Mouse (Mus musculus): ENCODE results near the gene 4930578G10Rik. TPM values are rescaled to one million over a fixed set of nuclear protein-coding genes. Genes with fewer than 3 reads are reported as not detected.

The 4930578G10Rik gene
- total and polyA plus RNA-seq, 3 experiments: not detected

GRCm38 (mm10) chr4:42877657-42878056 is 142.3 kb downstream of the 4930578G10Rik start:
- Histone ChIP-seq H3K4me1 (ENCODE audit: control insufficient read depth in 1 of 2, insufficient read depth in 2 of 2) (peaks cover 0 to 6% of the 10 kb centered on the region in 2 experiments; a peak in 1 of 4 replicates), H3K27ac (ENCODE audit: insufficient read depth, low read depth) (no peak overlapping the region), H3K36me3 (replicated peaks in 1 of 2; ENCODE audit: control insufficient read depth in 1 of 2, insufficient read depth in 1 of 2, low read length in 1 of 2) (no peaks in the 10 kb centered on the region), H3K27me3 (replicated peaks) (peaks cover 31% of the 10 kb centered on the region), H3K9ac (ENCODE audit: insufficient read depth, low read depth) (no peak overlapping the region), H3K79me2 (replicated peaks; ENCODE audit: control insufficient read depth, extremely low read depth, insufficient read depth, poor library complexity, severe bottlenecking) (no peaks in the 10 kb centered on the region), H3K4me2 (ENCODE audit: insufficient read depth, low read depth, poor library complexity, severe bottlenecking) (no peak overlapping the region), H3K4me3 (replicated peaks in 1 of 3; ENCODE audit: low read depth in 2 of 3, low read length in 2 of 3, poor library complexity in 1 of 3) (no peak overlapping the region), H3K9me3 (replicated peaks; ENCODE audit: low read length) (no peaks in the 10 kb centered on the region)
- in situ Hi-C loops (cut with MboI; ENCODE audit: low pct_ligation_motif_present, low pct_unique_long_range_greater_than_20kb, low sequenced_read_pairs) (no loop called here), dilution Hi-C loops (cut with MboI; ENCODE audit: extremely low pct_ligation_motif_present, extremely low pct_unique_long_range_greater_than_20kb, low sequenced_read_pairs) (no loop called here)
- TF ChIP-seq KAT2A (IDR thresholded peaks at IDR 0.05; ENCODE audit: insufficient replicate concordance, low read length): no peak
- TF ChIP-seq MAFK (IDR thresholded peaks at IDR 0.05; ENCODE audit: insufficient replicate concordance, low read length): no peak
- TF ChIP-seq E2F4 (IDR thresholded peaks at IDR 0.05; ENCODE audit: insufficient replicate concordance, low read depth, low read length): no peak
- no peak for TF ChIP-seq MYC (IDR thresholded peaks at IDR 0.05; ENCODE audit: low read depth, low read length)
- TF ChIP-seq ETS1 (conservative IDR thresholded peaks at IDR 0.05; ENCODE audit: low read depth, low read length): no peak
- no peak for TF ChIP-seq ZNF384 (IDR thresholded peaks at IDR 0.05; ENCODE audit: low read depth, low read length)
- no peak for DNase-seq (ENCODE audit: extremely low read depth)

- no peaks in the 10 kb centered on the region for H3K36me3 ChIP-seq (replicated peaks in 1 of 2; ENCODE audit: control insufficient read depth in 1 of 2, insufficient read depth in 1 of 2, low read length in 1 of 2)
- no peak overlapping the region for H3K4me2 ChIP-seq (ENCODE audit: insufficient read depth, low read depth, poor library complexity, severe bottlenecking)
- in situ Hi-C loops (cut with MboI; ENCODE audit: low pct_ligation_motif_present, low pct_unique_long_range_greater_than_20kb, low sequenced_read_pairs): no loop called here
- H3K9ac ChIP-seq (ENCODE audit: insufficient read depth, low read depth): no peak overlapping the region
- no peaks in the 10 kb centered on the region for H3K9me3 ChIP-seq (replicated peaks; ENCODE audit: low read length)
- no peaks in the 10 kb centered on the region for H3K79me2 ChIP-seq (replicated peaks; ENCODE audit: control insufficient read depth, extremely low read depth, insufficient read depth, poor library complexity, severe bottlenecking)
- H3K4me1 ChIP-seq (ENCODE audit: control insufficient read depth in 1 of 2, insufficient read depth in 2 of 2): peaks cover 0 to 6% of the 10 kb centered on the region in 2 experiments; a peak in 1 of 4 replicates
- H3K27me3 ChIP-seq (replicated peaks): peaks cover 27% of the 10 kb centered on the region
- TF ChIP-seq ELF1 (IDR thresholded peaks at IDR 0.05; ENCODE audit: low read depth, low read length): no peak
- no peak for TF ChIP-seq UBTF (IDR thresholded peaks at IDR 0.05; ENCODE audit: low read depth, low read length)
- dilution Hi-C loops (cut with MboI; ENCODE audit: extremely low pct_ligation_motif_present, extremely low pct_unique_long_range_greater_than_20kb, low sequenced_read_pairs): no loop called here
- no peak overlapping the region for H3K4me3 ChIP-seq (replicated peaks in 1 of 3; ENCODE audit: low read depth in 2 of 3, low read length in 2 of 3, poor library complexity in 1 of 3)
- DNase-seq (ENCODE audit: extremely low read depth): no peak
- H3K27ac ChIP-seq (ENCODE audit: insufficient read depth, low read depth): no peak overlapping the region
These were observed 144.7 kb downstream of the 4930578G10Rik start for GRCm38 (mm10) chr4:42879829-42880676.

- Histone ChIP-seq H3K4me2 (ENCODE audit: insufficient read depth, low read depth, poor library complexity, severe bottlenecking) (no peak overlapping the region), H3K4me1 (ENCODE audit: control insufficient read depth in 1 of 2, insufficient read depth in 2 of 2) (peaks cover 0 to 6% of the 10 kb centered on the region in 2 experiments; a peak in 1 of 4 replicates), H3K9me3 (replicated peaks; ENCODE audit: low read length) (no peaks in the 10 kb centered on the region), H3K27ac (ENCODE audit: insufficient read depth, low read depth) (no peak overlapping the region), H3K27me3 (replicated peaks) (peaks cover 28% of the 10 kb centered on the region), H3K79me2 (replicated peaks; ENCODE audit: control insufficient read depth, extremely low read depth, insufficient read depth, poor library complexity, severe bottlenecking) (no peaks in the 10 kb centered on the region), H3K36me3 (replicated peaks in 1 of 2; ENCODE audit: control insufficient read depth in 1 of 2, insufficient read depth in 1 of 2, low read length in 1 of 2) (no peaks in the 10 kb centered on the region), H3K9ac (ENCODE audit: insufficient read depth, low read depth) (no peak overlapping the region), H3K4me3 (replicated peaks in 1 of 3; ENCODE audit: low read depth in 2 of 3, low read length in 2 of 3, poor library complexity in 1 of 3) (no peak overlapping the region)
- DNase-seq (ENCODE audit: extremely low read depth): no peak
- in situ Hi-C loops (cut with MboI; ENCODE audit: low pct_ligation_motif_present, low pct_unique_long_range_greater_than_20kb, low sequenced_read_pairs) (no loop called here), dilution Hi-C loops (cut with MboI; ENCODE audit: extremely low pct_ligation_motif_present, extremely low pct_unique_long_range_greater_than_20kb, low sequenced_read_pairs) (no loop called here)
- TF ChIP-seq TCF12 (IDR thresholded peaks at IDR 0.05; ENCODE audit: low read depth, low read length) (no peak), CTCF (conservative IDR thresholded peaks at IDR 0.05 in 1 of 2, IDR thresholded peaks at IDR 0.05 in 1 of 2; ENCODE audit: low read depth in 2 of 2, low read length in 2 of 2) (no peak), JUND (conservative IDR thresholded peaks at IDR 0.05; ENCODE audit: low read depth, low read length) (no peak), ZNF384 (IDR thresholded peaks at IDR 0.05; ENCODE audit: low read depth, low read length) (no peak), ELF1 (IDR thresholded peaks at IDR 0.05; ENCODE audit: low read depth, low read length) (no peak), MAZ (IDR thresholded peaks at IDR 0.05; ENCODE audit: low read depth, low read length) (no peak)
These were observed 145.3 kb downstream of the 4930578G10Rik start for GRCm38 (mm10) chr4:42880677-42880948.

All from CH12.LX (cell line).